Mouse (Mus musculus): ENCODE data around the gene Lacc1. TPM values are rescaled to one million over a fixed set of nuclear protein-coding genes. Genes with fewer than 3 reads are reported as not detected.

The Lacc1 gene
- polyA plus RNA-seq (2017; shearing (Covaris generic)): 0.78 TPM

GRCm38 (mm10) chr14:77036226-77037046 is at the start of gene Lacc1, which contains the start of gene Ccdc122:
TSS of gene Lacc1 (minus strand) at chr14:77036904.
TSS of gene Ccdc122 (plus strand) at chr14:77036772.

Other genes starting within 250 kb of the Lacc1 start
- 1.4 TPM for gene Ccdc122, start 132 bp downstream of the Lacc1 start, polyA plus RNA-seq (2017; shearing (Covaris generic))
- gene Enox1, start 119.9 kb upstream of the Lacc1 start, polyA plus RNA-seq (2017; shearing (Covaris generic)): not detected

Measured in effector memory CD4-positive, alpha-beta T cell, adult 7 months (primary cell).